Comparison of ENCODE assay signal across 8 mouse cellular contexts in the genomic region with DNA sequence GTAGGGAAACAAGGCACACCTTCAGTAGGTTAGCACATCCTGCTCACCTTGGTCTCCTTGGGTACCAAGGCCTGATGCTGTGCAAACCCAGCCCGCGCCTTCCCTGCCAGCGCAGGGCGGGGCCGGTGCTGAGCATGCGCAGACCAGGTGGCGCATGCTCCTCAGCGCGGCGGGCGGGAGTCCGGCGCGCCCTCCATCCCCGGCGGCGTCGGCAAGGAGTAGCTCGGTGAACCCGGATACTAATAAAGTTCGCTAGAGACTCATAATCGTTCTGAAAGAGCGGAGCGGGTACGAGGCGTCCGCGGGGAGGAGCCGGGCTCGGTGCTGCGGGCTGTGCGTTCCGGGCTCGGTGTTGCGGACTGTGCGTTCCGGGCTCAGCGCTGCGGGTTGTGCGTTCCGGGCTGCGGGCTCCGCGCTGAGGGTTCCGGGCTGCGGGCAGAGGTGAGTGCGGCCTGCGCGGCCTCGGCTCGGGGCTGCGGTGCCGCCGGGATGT. TPM values are rescaled to one million over a fixed set of nuclear protein-coding genes. Genes with fewer than 3 reads are reported as not detected.
DNase-seq lines count a peak whose midpoint lies in the region; ATAC-seq and TF ChIP-seq lines count a peak whose summit lies in the region.

A gene (plus strand): TSS at position 155 of the 493 bp plus-strand sequence.

- WGBS in forebrain, embryonic 14.5 days: under 1% methylated on average over 54 of the region's 54 CpGs
- WGBS in large intestine, adult 2 months: under 1% methylated on average over 54 of the region's 54 CpGs
- 0% methylated on average over 52 of the region's 54 CpGs for WGBS in liver, embryonic 16.5 days (ENCODE audit: insufficient replicate concordance)
- WGBS in neural tube, embryonic 13.5 days: under 1% methylated on average over 54 of the region's 54 CpGs

- H3K4me1 ChIP-seq in ES-E14 (ENCODE audit: control insufficient read depth in 2 of 2, insufficient read depth in 2 of 2, low read length in 2 of 2, poor library complexity in 1 of 2): peaks cover 0 to 3% of the 10 kb centered on the region in 2 experiments; a peak in 1 of 4 replicates
- H3K4me1 ChIP-seq in forebrain, embryonic 14.5 days (ENCODE audit: control insufficient read depth, insufficient read depth, low read length): peaks cover 16% of the 10 kb centered on the region
- H3K4me1 ChIP-seq in liver, embryonic 16.5 days (ENCODE audit: control insufficient read depth, low read depth, low read length): peaks cover 6% of the 10 kb centered on the region
- H3K4me1 ChIP-seq in neural tube, embryonic 13.5 days (replicated peaks): peaks cover 14% of the 10 kb centered on the region

- peak within 1 kb of the TSS; percentile 88 to 90 for H3K4me3 ChIP-seq in ES-E14 (ENCODE audit: insufficient read depth in 1 of 2, low read depth in 1 of 2, low read length in 2 of 2, poor library complexity in 1 of 2, severe bottlenecking in 1 of 2)
- peak within 1 kb of the TSS; percentile 77 for H3K4me3 ChIP-seq in forebrain, embryonic 14.5 days (ENCODE audit: low read depth, low read length)
- H3K4me3 ChIP-seq in liver, embryonic 16.5 days (ENCODE audit: low read depth, low read length): peak within 1 kb of the TSS; percentile 86
- peak within 1 kb of the TSS; percentile 82 for H3K4me3 ChIP-seq in neural tube, embryonic 13.5 days

- no peaks in the 10 kb centered on the region for H3K9me3 ChIP-seq in ES-E14 (ENCODE audit: control insufficient read depth, insufficient read depth, low read depth, low read length)
- H3K9me3 ChIP-seq in forebrain, embryonic 14.5 days (replicated peaks; ENCODE audit: control insufficient read depth, low read length): no peaks in the 10 kb centered on the region
- H3K9me3 ChIP-seq in liver, embryonic 16.5 days (replicated peaks; ENCODE audit: control insufficient read depth, low read length): no peaks in the 10 kb centered on the region
- no peaks in the 10 kb centered on the region for H3K9me3 ChIP-seq in neural tube, embryonic 13.5 days

- intact Hi-C loops in heart, postnatal 14 days (cut with DNase I): no loop called here

- peak; percentile 97 for ATAC-seq in forebrain, embryonic 14.5 days
- peak; percentile 94 for ATAC-seq in liver, embryonic 16.5 days (ENCODE audit: low read depth)
- ATAC-seq in neural tube, embryonic 13.5 days (ENCODE audit: low read depth): peak; percentile 98

- peak within 1 kb of the TSS; percentile 86 for H3K9ac ChIP-seq in ES-E14 (ENCODE audit: insufficient read depth, low read depth, low read length, poor library complexity, severe bottlenecking)
- peak within 1 kb of the TSS; percentile 90 for H3K9ac ChIP-seq in forebrain, embryonic 14.5 days (ENCODE audit: low read length)
- H3K9ac ChIP-seq in liver, embryonic 16.5 days (ENCODE audit: low read depth, low read length): peak within 1 kb of the TSS; percentile 84
- H3K9ac ChIP-seq in neural tube, embryonic 13.5 days: peak within 1 kb of the TSS; percentile 93

- no peaks in the 10 kb centered on the region for H3K27me3 ChIP-seq in forebrain, embryonic 14.5 days (replicated peaks; ENCODE audit: control insufficient read depth, insufficient read depth, low read length)
- H3K27me3 ChIP-seq in liver, embryonic 16.5 days (ENCODE audit: control insufficient read depth, insufficient read depth, low read depth, low read length): peaks cover 3% of the 10 kb centered on the region; the same call in 1 of the 2 replicates
- no peaks in the 10 kb centered on the region for H3K27me3 ChIP-seq in neural tube, embryonic 13.5 days

- H3K36me3 ChIP-seq in ES-E14 (ENCODE audit: control insufficient read depth, insufficient read depth, low read length, poor library complexity, severe bottlenecking): peaks cover 15% of the 10 kb centered on the region
- peaks cover 14% of the 10 kb centered on the region for H3K36me3 ChIP-seq in forebrain, embryonic 14.5 days (ENCODE audit: control insufficient read depth, insufficient read depth, low read length)
- no peaks in the 10 kb centered on the region for H3K36me3 ChIP-seq in liver, embryonic 16.5 days (ENCODE audit: control insufficient read depth, insufficient read depth)
- H3K36me3 ChIP-seq in neural tube, embryonic 13.5 days: peaks cover 26% of the 10 kb centered on the region

- H3K27ac ChIP-seq in ES-E14 (ENCODE audit: insufficient read depth, low read depth, low read length, poor library complexity, severe bottlenecking): peak within 1 kb of the TSS; percentile 29; the same call in 1 of the 2 replicates
- H3K27ac ChIP-seq in forebrain, embryonic 14.5 days (ENCODE audit: low read depth, low read length): peak within 1 kb of the TSS; percentile 92
- peak within 1 kb of the TSS; percentile 85 for H3K27ac ChIP-seq in liver, embryonic 16.5 days (ENCODE audit: low read length)
- H3K27ac ChIP-seq in neural tube, embryonic 13.5 days (replicated peaks): peak within 1 kb of the TSS; percentile 94

- H3K4me2 ChIP-seq in forebrain, embryonic 14.5 days (ENCODE audit: low read length): peak within 1 kb of the TSS; percentile 51
- H3K4me2 ChIP-seq in liver, embryonic 16.5 days (ENCODE audit: low read depth, low read length): peak within 1 kb of the TSS; percentile 93
- H3K4me2 ChIP-seq in neural tube, embryonic 13.5 days: peak within 1 kb of the TSS; percentile 66

- in situ Hi-C loops in ES-E14 (cut with MboI; ENCODE audit: low sequenced_read_pairs in 2 of 2, unreplicated experiment in 2 of 2): no loop called here

- peak; percentile 65 for DNase-seq in ES-E14 (ENCODE audit: low read depth, low spot score)
- peak; percentile 83 for DNase-seq in cerebellum, adult 11 months
- peak; percentile 92 for DNase-seq in forebrain, embryonic 14.5 days (ENCODE audit: low spot score)
- DNase-seq in heart, postnatal 14 days: peak; percentile 83 to 87
- peak; percentile 54 for DNase-seq in large intestine, adult 2 months (ENCODE audit: low read depth, low spot score)
- DNase-seq in telencephalon, adult 2 months (ENCODE audit: low read depth, low spot score): peak; percentile 78

TF ChIP-seq in ES-E14, 5 proteins besides CTCF, POLR2A, EP300 and RAD21:
- TF ChIP-seq HCFC1 (IDR thresholded peaks at IDR 0.05; ENCODE audit: borderline replicate concordance, insufficient read depth, low read length) (peak; percentile 74), ZC3H11A (IDR thresholded peaks at IDR 0.05; ENCODE audit: borderline replicate concordance, low read depth, low read length) (no peak), ZNF384 (IDR thresholded peaks at IDR 0.05; ENCODE audit: low read depth, low read length) (no peak)

RNA-seq across cellular contexts. Expression of the gene that starts here (rescaled TPM):
- total RNA-seq in ES-E14 (2012; rRNA removed): 20.6 and 20.7 TPM in 2 replicates
- polyA plus RNA-seq in forebrain, embryonic 14.5 days (2014; fragmentation: Nextera tagmentation; extraction: Ambion mirVana): 23.7 and 28.2 TPM in 2 replicates
- 10 to 100 TPM; 10.8 to 11.5 TPM for total RNA-seq in heart, postnatal 14 days (2021)
- 3.9 and 6.9 TPM in 2 replicates for polyA plus RNA-seq in large intestine, adult 2 months (2012; rRNA removed)
- polyA plus RNA-seq in liver, embryonic 16.5 days (2015; fragmentation: Nextera tagmentation; extraction: Ambion mirVana): 4.3 TPM in 2 replicates
- polyA plus RNA-seq in neural tube, embryonic 13.5 days (2015; fragmentation: Nextera tagmentation; extraction: Ambion mirVana): 23.5 and 29.1 TPM in 2 replicates

Comparison
In these comparisons a context has a peak if more than half of its experiments do, and no peak if none do; other contexts are left out.
1. Peak in every context shown above with its lines: DNase-seq, ATAC-seq, H3K4me3 ChIP-seq and H3K27ac ChIP-seq.
2. H3K27ac ChIP-seq: peak in every context shown above with its lines; median percentile 94 in neural tube, embryonic 13.5 days; 92 in forebrain, embryonic 14.5 days; 85 in liver, embryonic 16.5 days; 29 in ES-E14.